In the genomic region with DNA sequence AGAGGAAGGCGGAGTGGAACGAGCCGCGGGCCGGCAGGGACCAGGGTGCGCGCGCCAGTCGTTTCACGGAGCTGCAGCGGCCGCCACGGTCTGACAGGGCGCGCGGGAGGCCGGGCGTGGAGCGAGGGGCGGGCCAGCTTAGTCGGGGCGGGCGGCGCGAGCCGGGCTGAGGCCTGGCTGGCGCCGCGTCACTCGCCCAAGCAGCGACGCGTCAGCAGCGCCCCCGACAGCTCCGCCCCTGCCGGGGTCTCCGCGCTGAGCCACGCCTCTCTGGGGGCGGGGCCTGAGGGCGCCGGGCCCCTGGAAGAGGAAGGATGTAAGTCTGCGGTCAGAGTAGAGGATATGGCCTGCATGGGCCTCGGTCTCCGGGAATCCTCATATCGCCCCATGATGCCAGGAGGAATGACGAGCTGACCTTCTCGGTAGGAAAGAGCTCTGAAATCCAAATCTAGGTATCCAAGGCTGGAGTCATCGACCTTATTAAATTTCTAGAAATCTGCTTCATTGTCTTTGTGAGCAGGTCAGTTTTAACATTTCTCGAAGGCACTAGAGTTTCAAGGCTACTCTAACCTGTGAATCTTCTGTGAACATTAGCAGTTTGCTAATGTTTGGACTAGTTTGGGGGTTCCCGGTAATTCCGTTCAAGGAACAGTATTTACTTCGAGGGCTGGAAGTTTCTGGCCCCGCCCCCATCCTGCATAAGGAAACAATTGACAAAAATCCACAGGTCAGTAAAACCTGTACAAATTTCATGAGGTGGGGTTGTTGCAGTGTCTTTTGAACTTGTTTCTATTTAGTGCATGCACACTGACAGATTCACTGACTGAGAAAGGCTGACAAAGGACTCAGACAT, we compare ENCODE assay signal across 8 mouse cellular contexts. TPM values are rescaled to one million over a fixed set of nuclear protein-coding genes. Genes with fewer than 3 reads are reported as not detected.
DNase-seq lines count a peak whose midpoint lies in the region; ATAC-seq lines count a peak whose summit lies in the region.

Gene Gmds, minus strand, starts transcription at position 228 of the 853 bp plus-strand sequence.

- H3K4me1 ChIP-seq in brown adipose tissue, adult 24 weeks (ENCODE audit: control insufficient read depth, insufficient read depth, insufficient read length, low read length), result peaks cover 2% of the 10 kb centered on the region; the same call in 1 of the 2 replicates
- H3K4me1 ChIP-seq in heart, embryonic 14.5 days (ENCODE audit: control insufficient read depth in 2 of 2, insufficient read depth in 2 of 2, low read length in 2 of 2), result peaks cover 0 to 5% of the 10 kb centered on the region in 2 experiments; a peak in 2 of 4 replicates
- H3K4me1 ChIP-seq in liver, embryonic 13.5 days (replicated peaks), result peaks cover 18% of the 10 kb centered on the region
- peaks cover 10% of the 10 kb centered on the region for H3K4me1 ChIP-seq in stomach, embryonic 16.5 days (ENCODE audit: control insufficient read depth, insufficient read depth, low read length)

- peak within 1 kb of the TSS; percentile 83 for H3K27ac ChIP-seq in brown adipose tissue, adult 24 weeks (replicated peaks; ENCODE audit: low read depth, low read length)
- peak within 1 kb of the TSS; percentile 73 to 75 for H3K27ac ChIP-seq in heart, embryonic 14.5 days (replicated peaks in 1 of 2; ENCODE audit: control insufficient read depth in 1 of 2, insufficient read depth in 1 of 2, low read depth in 2 of 2, low read length in 2 of 2)
- H3K27ac ChIP-seq in liver, embryonic 13.5 days, result peak within 1 kb of the TSS; percentile 50
- peak within 1 kb of the TSS; percentile 79 for H3K27ac ChIP-seq in stomach, embryonic 16.5 days (ENCODE audit: low read length)

- peak; percentile 99 for ATAC-seq in heart, embryonic 14.5 days (ENCODE audit: insufficient number of reproducible peaks, insufficient read depth, low FRiP score, low read depth)
- ATAC-seq in liver, embryonic 13.5 days (ENCODE audit: low read depth), result peak; percentile 100
- ATAC-seq in stomach, embryonic 16.5 days (ENCODE audit: insufficient read depth, low FRiP score), result peak; percentile 99

- peak within 1 kb of the TSS; percentile 91 for H3K4me2 ChIP-seq in heart, embryonic 14.5 days (ENCODE audit: low read length)
- H3K4me2 ChIP-seq in liver, embryonic 13.5 days, result peak within 1 kb of the TSS; percentile 97
- peak within 1 kb of the TSS; percentile 77 for H3K4me2 ChIP-seq in stomach, embryonic 16.5 days (ENCODE audit: low read depth, low read length)

- WGBS in heart, embryonic 14.5 days, result 4% methylated on average over 48 of the region's 55 CpGs
- WGBS in liver, embryonic 13.5 days (ENCODE audit: insufficient replicate concordance), result 2% methylated on average over 55 of the region's 55 CpGs
- 2% methylated on average over 55 of the region's 55 CpGs for WGBS in stomach, embryonic 16.5 days

- no peaks in the 10 kb centered on the region for H3K9me3 ChIP-seq in heart, embryonic 14.5 days (ENCODE audit: control insufficient read depth, low read length)
- H3K9me3 ChIP-seq in liver, embryonic 13.5 days (replicated peaks), result no peaks in the 10 kb centered on the region
- H3K9me3 ChIP-seq in stomach, embryonic 16.5 days (replicated peaks; ENCODE audit: control insufficient read depth, low read length), result no peaks in the 10 kb centered on the region

- H3K36me3 ChIP-seq in heart, embryonic 14.5 days (ENCODE audit: control insufficient read depth, insufficient read depth, low read length), result 0 out of 2 replicates have a peak, but pooled peaks cover 1% of the 10 kb centered on the region
- no peaks in the 10 kb centered on the region for H3K36me3 ChIP-seq in liver, embryonic 13.5 days
- no peaks in the 10 kb centered on the region for H3K36me3 ChIP-seq in stomach, embryonic 16.5 days (ENCODE audit: control insufficient read depth, insufficient read depth, low read length)

- H3K27me3 ChIP-seq in heart, embryonic 14.5 days (ENCODE audit: control insufficient read depth, insufficient read depth, low read length), result no peaks in the 10 kb centered on the region
- H3K27me3 ChIP-seq in liver, embryonic 13.5 days, result no peaks in the 10 kb centered on the region
- no peaks in the 10 kb centered on the region for H3K27me3 ChIP-seq in stomach, embryonic 16.5 days (ENCODE audit: control insufficient read depth, insufficient read depth, low read length)

- peak within 1 kb of the TSS; percentile 86 for H3K4me3 ChIP-seq in brown adipose tissue, adult 24 weeks (ENCODE audit: insufficient read depth, low read depth, low read length)
- H3K4me3 ChIP-seq in heart, embryonic 14.5 days (ENCODE audit: control insufficient read depth in 1 of 2, insufficient read depth in 1 of 2, low read depth in 1 of 2, low read length in 2 of 2), result peak within 1 kb of the TSS; percentile 82 to 98
- peak within 1 kb of the TSS; percentile 77 for H3K4me3 ChIP-seq in liver, embryonic 13.5 days (replicated peaks)
- peak within 1 kb of the TSS; percentile 78 for H3K4me3 ChIP-seq in stomach, embryonic 16.5 days (replicated peaks; ENCODE audit: low read length)

- H3K9ac ChIP-seq in heart, embryonic 14.5 days (ENCODE audit: low read length), result peak within 1 kb of the TSS; percentile 85
- peak within 1 kb of the TSS; percentile 85 for H3K9ac ChIP-seq in liver, embryonic 13.5 days
- peak within 1 kb of the TSS; percentile 87 for H3K9ac ChIP-seq in stomach, embryonic 16.5 days (ENCODE audit: low read length)

- DNase-seq in CD4-positive, CD25-positive, alpha-beta regulatory T cell, adult 2 months (ENCODE audit: low read depth, low spot score), result peak; percentile 95
- DNase-seq in fibroblast of lung, adult 2 months (ENCODE audit: low read depth), result peak; percentile 77
- peak; percentile 97 for DNase-seq in kidney, postnatal 14 days
- DNase-seq in liver, embryonic 13.5 days, result peak; percentile 87
- peak; percentile 91 for DNase-seq in neural tube, embryonic 10.5 days (ENCODE audit: extremely low spot score, low spot score)

RNA-seq across cellular contexts. Expression of gene Gmds, which starts in this region (rescaled TPM):
- polyA plus RNA-seq in brown adipose tissue, adult 24 weeks (2012; ENCODE audit: insufficient read depth, insufficient read length, missing spikeins), result 2.6 and 5.5 TPM in 2 replicates
- polyA plus RNA-seq in heart, embryonic 14.5 days (2014; fragmentation: Nextera tagmentation; extraction: Ambion mirVana), result 25.3 and 28.7 TPM in 2 replicates
- polyA plus RNA-seq in liver, embryonic 13.5 days (2015; fragmentation: Nextera tagmentation; extraction: Ambion mirVana), result 9.1 and 10.1 TPM in 2 replicates
- polyA plus RNA-seq in stomach, embryonic 16.5 days (2015; fragmentation: Nextera tagmentation; extraction: Ambion mirVana), result 69.0 and 76.4 TPM in 2 replicates

Comparison
In these comparisons a context has a peak if more than half of its experiments do, and no peak if none do; other contexts are left out.
1. Peak in every context shown above with its lines: DNase-seq, ATAC-seq, H3K4me3 ChIP-seq and H3K27ac ChIP-seq.